Comparison of ENCODE assay signal across 8 mouse cellular contexts in the genomic region with DNA sequence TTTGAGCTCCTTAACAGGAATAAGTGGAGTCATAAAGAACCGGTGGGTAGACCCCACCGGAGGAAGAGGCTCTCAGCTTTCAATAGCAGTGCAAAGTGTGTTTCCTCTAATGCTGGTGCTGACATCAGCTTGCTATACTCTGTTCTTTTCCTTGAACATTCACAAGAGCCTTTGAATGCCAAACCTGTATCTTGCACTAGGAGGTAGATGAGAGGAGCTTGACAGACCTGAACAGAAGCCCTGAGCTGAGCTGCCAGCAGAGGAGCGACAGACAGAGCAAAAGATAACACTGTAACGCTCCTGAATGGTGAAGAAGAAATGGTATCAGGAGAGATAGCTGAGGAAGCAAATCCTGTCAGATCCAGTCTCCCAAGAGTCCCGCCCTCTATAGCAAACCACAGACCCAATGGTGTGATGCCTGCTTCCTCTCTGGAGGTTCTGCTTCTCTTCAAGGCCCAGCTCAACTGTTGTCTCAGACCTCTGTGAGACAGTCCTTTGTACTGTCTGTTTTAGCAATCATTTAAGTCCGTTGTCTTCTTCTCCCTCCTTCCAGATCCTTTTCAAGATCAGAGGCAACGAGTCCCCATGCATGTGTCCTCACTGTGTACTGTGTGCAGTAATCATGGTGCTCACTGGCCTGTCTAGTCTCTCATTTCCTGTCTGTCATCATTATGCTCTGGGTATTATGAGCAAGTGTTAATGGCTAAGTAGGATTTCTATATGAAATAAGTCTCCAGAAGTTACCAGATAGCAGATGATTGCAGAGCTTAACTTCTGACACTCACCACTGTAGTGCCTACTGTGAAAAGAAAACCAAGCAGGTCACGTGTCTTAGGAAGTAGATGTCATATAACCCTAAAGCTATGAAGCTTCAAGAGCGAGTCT. TPM values are rescaled to one million over a fixed set of nuclear protein-coding genes. Genes with fewer than 3 reads are reported as not detected.
DNase-seq lines count a peak whose midpoint lies in the region; ATAC-seq and TF ChIP-seq lines count a peak whose summit lies in the region.

No protein-coding gene starts in this region.

- H3K36me3 ChIP-seq in hindbrain, embryonic 13.5 days: peaks cover 14% of the 10 kb centered on the region; the same call in 1 of the 2 replicates
- no peaks in the 10 kb centered on the region for H3K36me3 ChIP-seq in hindbrain, embryonic 11.5 days (ENCODE audit: control insufficient read depth, insufficient read depth, low read length)
- no peaks in the 10 kb centered on the region for H3K36me3 ChIP-seq in C2C12 (ENCODE audit: control insufficient read depth, insufficient read depth)
- no peaks in the 10 kb centered on the region for H3K36me3 ChIP-seq in limb, embryonic 15.5 days

- H3K4me3 ChIP-seq in hindbrain, embryonic 13.5 days: no peak overlapping the region
- H3K4me3 ChIP-seq in hindbrain, embryonic 11.5 days (ENCODE audit: low read depth, low read length): no peak overlapping the region
- H3K4me3 ChIP-seq in C2C12 (ENCODE audit: insufficient read depth, poor library complexity, severe bottlenecking): no peak overlapping the region
- no peak overlapping the region for H3K4me3 ChIP-seq in limb, embryonic 15.5 days

- H3K79me2 ChIP-seq in C2C12 (ENCODE audit: control insufficient read depth, insufficient read depth): no peaks in the 10 kb centered on the region

- no peak for ATAC-seq in hindbrain, embryonic 13.5 days (ENCODE audit: low FRiP score)
- ATAC-seq in hindbrain, embryonic 11.5 days (ENCODE audit: low FRiP score): no peak
- ATAC-seq in common myeloid progenitor, adult 5-6 weeks (replicated peaks; ENCODE audit: low read depth, poor library complexity, severe bottlenecking): peak; percentile 93
- ATAC-seq in limb, embryonic 15.5 days (ENCODE audit: insufficient number of reproducible peaks, low FRiP score, low TSS enrichment, low read depth): no peak

- no peak overlapping the region for H3ac ChIP-seq in C2C12 (ENCODE audit: control insufficient read depth, insufficient read length, low read depth)

- WGBS in hindbrain, embryonic 13.5 days: 85% methylated on average over 9 of the region's 9 CpGs
- 80% methylated on average over 9 of the region's 9 CpGs for WGBS in hindbrain, embryonic 11.5 days
- WGBS in limb, embryonic 15.5 days: 60% methylated on average over 9 of the region's 9 CpGs

- H3K4me1 ChIP-seq in hindbrain, embryonic 13.5 days (replicated peaks): no peaks in the 10 kb centered on the region
- H3K4me1 ChIP-seq in hindbrain, embryonic 11.5 days (replicated peaks; ENCODE audit: control insufficient read depth, insufficient read depth, low read length): no peaks in the 10 kb centered on the region
- H3K4me1 ChIP-seq in limb, embryonic 15.5 days: peaks cover 7% of the 10 kb centered on the region; the same call in 1 of the 2 replicates

- TF ChIP-seq CTCF in C2C12 (IDR thresholded peaks at IDR 0.05; ENCODE audit: control insufficient read depth, insufficient read depth, insufficient read length): no peak

- H3K27ac ChIP-seq in hindbrain, embryonic 13.5 days: peak overlapping the region; percentile 3; the same call in 1 of the 2 replicates
- H3K27ac ChIP-seq in hindbrain, embryonic 11.5 days (ENCODE audit: low read depth, low read length): no peak overlapping the region
- H3K27ac ChIP-seq in limb, embryonic 15.5 days: peak overlapping the region; percentile 39; the same call in 1 of the 2 replicates

- H3K79me3 ChIP-seq in C2C12 (ENCODE audit: low read depth): no peaks in the 10 kb centered on the region

- peaks cover 3% of the 10 kb centered on the region; the same call in 1 of the 2 replicates for H3K9me3 ChIP-seq in hindbrain, embryonic 13.5 days
- no peaks in the 10 kb centered on the region for H3K9me3 ChIP-seq in hindbrain, embryonic 11.5 days (ENCODE audit: control insufficient read depth, low read length)
- H3K9me3 ChIP-seq in limb, embryonic 15.5 days: no peaks in the 10 kb centered on the region

- H3K9ac ChIP-seq in hindbrain, embryonic 13.5 days: no peak overlapping the region
- H3K9ac ChIP-seq in hindbrain, embryonic 11.5 days (ENCODE audit: low read depth, low read length): no peak overlapping the region
- no peak overlapping the region for H3K9ac ChIP-seq in limb, embryonic 15.5 days

- no peaks in the 10 kb centered on the region for H3K27me3 ChIP-seq in hindbrain, embryonic 13.5 days
- no peaks in the 10 kb centered on the region for H3K27me3 ChIP-seq in hindbrain, embryonic 11.5 days (ENCODE audit: control insufficient read depth, insufficient read depth, low read length)
- no peaks in the 10 kb centered on the region for H3K27me3 ChIP-seq in C2C12 (ENCODE audit: control insufficient read depth, insufficient read depth, insufficient read length)
- no peaks in the 10 kb centered on the region for H3K27me3 ChIP-seq in limb, embryonic 15.5 days

- no peak for DNase-seq in hindbrain, embryonic 11.5 days (ENCODE audit: low spot score)
- DNase-seq in urinary bladder, postnatal 4 days (ENCODE audit: low spot score in 2 of 2): no peak
- no peak for DNase-seq in urinary bladder, adult 2 months (ENCODE audit: low spot score)
- DNase-seq in c-Kit-positive CD71-positive TER-119-positive erythroid progenitor cells, embryonic 14.5 days (ENCODE audit: low spot score): no peak

- H3K4me2 ChIP-seq in hindbrain, embryonic 13.5 days: no peak overlapping the region
- no peak overlapping the region for H3K4me2 ChIP-seq in hindbrain, embryonic 11.5 days (replicated peaks; ENCODE audit: low read depth, low read length)
- no peak overlapping the region for H3K4me2 ChIP-seq in limb, embryonic 15.5 days

TF ChIP-seq in C2C12, 6 proteins besides CTCF, POLR2A, EP300 and RAD21:
- peak; percentile 29 for TF ChIP-seq USF1 (IDR thresholded peaks at IDR 0.05; ENCODE audit: low read depth)
- TF ChIP-seq MYOG (IDR thresholded peaks at IDR 0.05; ENCODE audit: control insufficient read depth, extremely low read depth, insufficient read length): no peak

RNA-seq across cellular contexts. Expression of a gene that starts 43.7 kb away (rescaled TPM):
- 10.3 and 14.3 TPM in 2 replicates for polyA plus RNA-seq in hindbrain, embryonic 13.5 days (2015; fragmentation: Nextera tagmentation; extraction: Ambion mirVana)
- polyA plus RNA-seq in hindbrain, embryonic 11.5 days (2014; fragmentation: Nextera tagmentation; extraction: Ambion mirVana): 6.9 and 9.7 TPM in 2 replicates
- 0.09 TPM for polyA plus RNA-seq in C2C12 (2012; fragmentation: generic; extraction: Trizol)
- 18.7 and 19.6 TPM in 2 replicates for total RNA-seq in common myeloid progenitor, adult 5-6 weeks (2017)
- polyA plus RNA-seq in limb, embryonic 15.5 days (2015; fragmentation: Nextera tagmentation; extraction: Ambion mirVana): 32.2 and 32.5 TPM in 2 replicates
- 12.6 and 14.9 TPM in 2 replicates for polyA plus RNA-seq in urinary bladder, adult 2 months (2012; rRNA removed)
